Mouse (Mus musculus) liver, embryonic 13.5 days (tissue): ENCODE measurements around the gene Dhdh. TPM values are rescaled to one million over a fixed set of nuclear protein-coding genes. Genes with fewer than 3 reads are reported as not detected.
A peak's percentile ranks its signal among the peaks of the same experiment; 100 is the strongest.

ENCODE experiments used
- ATAC-seq: fragments of 200-750 bp; cut with Nextera tagmentation; 2 replicates; pipeline ENCODE4 v1.8.0; 2017; ENCODE audit warnings: low read depth, mild to moderate bottlenecking, moderate number of reproducible peaks, moderate library complexity
- DNase-seq: peaks from one replicate; pipeline ENCODE4 v3.0.0; 2022
- H3K27ac ChIP-seq: fragments of 300-500 bp; sonication (generic); 2 replicates; pipeline ENCODE4 v1.5.1; 2015; ENCODE audit warnings: moderate library complexity, mild to moderate bottlenecking, inconsistent platforms
- H3K27me3 ChIP-seq: fragments of 300-500 bp; sonication (generic); 2 replicates; pipeline ENCODE4 v1.6.1; 2015; ENCODE audit warnings: mild to moderate bottlenecking, inconsistent platforms
- H3K36me3 ChIP-seq: fragments of 300-500 bp; sonication (generic); 2 replicates; pipeline ENCODE4 v1.6.1; 2015; ENCODE audit warnings: mild to moderate bottlenecking, inconsistent platforms
- H3K4me1 ChIP-seq: fragments of 300-500 bp; sonication (generic); replicated peaks from 2 replicates; pipeline ENCODE4 v1.6.1; 2015; ENCODE audit warnings: inconsistent platforms
- H3K4me2 ChIP-seq: fragments of 300-500 bp; sonication (generic); 2 replicates; pipeline ENCODE4 v1.6.1; 2015; ENCODE audit warnings: inconsistent platforms, mild to moderate bottlenecking, moderate library complexity
- H3K4me3 ChIP-seq: fragments of 300-500 bp; sonication (generic); replicated peaks from 2 replicates; pipeline ENCODE4 v1.5.1; 2015; ENCODE audit warnings: mild to moderate bottlenecking, inconsistent platforms
- H3K9ac ChIP-seq: fragments of 300-500 bp; sonication (generic); 2 replicates; pipeline ENCODE4 v1.6.1; 2015; ENCODE audit warnings: mild to moderate bottlenecking, inconsistent platforms
- H3K9me3 ChIP-seq: fragments of 300-500 bp; sonication (generic); replicated peaks from 2 replicates; pipeline ENCODE4 v1.6.1; 2016; ENCODE audit warnings: inconsistent platforms
- WGBS: fragments of 180-500 bp; shearing (Covaris S2); methylation state at CpG from one replicate; pipeline ENCODE4 v1.1.7; 2015; ENCODE audit not compliant: insufficient replicate concordance; 5-methylcytosine and 5-hydroxymethylcytosine counted together
- polyA plus RNA-seq: library from polyadenylated mRNA; unstranded; fragments of >200 nt; fragmentation: Nextera tagmentation; extraction: Ambion mirVana; gene quantifications from 2 replicates; pipeline ENCODE4 v1.2.1, GENCODE M21; 2015

Dhdh gene
- polyA plus RNA-seq, 1 experiment from 2014 or later = 2.2 TPM

GRCm38 (mm10) chr7:45509181-45509882 is 20.7 kb upstream of the Dhdh start:
- H3K4me3 ChIP-seq = peak overlapping the region; percentile 95
- ATAC-seq = peak; percentile 47
- no peaks in the 10 kb centered on the region for H3K27me3 ChIP-seq
- peak overlapping the region; percentile 98 for H3K9ac ChIP-seq
- peak; percentile 44 for DNase-seq
- peak overlapping the region; percentile 98 for H3K27ac ChIP-seq
- no peaks in the 10 kb centered on the region for H3K9me3 ChIP-seq
- WGBS = 17% methylated on average over 19 of the region's 19 CpGs
- peaks cover 58% of the 10 kb centered on the region for H3K4me1 ChIP-seq
- peak overlapping the region; percentile 97 for H3K4me2 ChIP-seq
- peaks cover 37% of the 10 kb centered on the region for H3K36me3 ChIP-seq

GRCm38 (mm10) chr7:45508561-45508960 is 20.0 kb upstream of the Dhdh start:
- peak overlapping the region; percentile 98 for H3K9ac ChIP-seq
- WGBS = 19% methylated on average over 6 of the region's 6 CpGs

GRCm38 (mm10) chr7:45507583-45507982 is 19.0 kb upstream of the Dhdh start:
- no peak for ATAC-seq
- Histone ChIP-seq H3K36me3 (peaks cover 52% of the 10 kb centered on the region), H3K4me3 (peak overlapping the region; percentile 95), H3K4me2 (peak overlapping the region; percentile 97), H3K27me3 (no peaks in the 10 kb centered on the region), H3K4me1 (peaks cover 57% of the 10 kb centered on the region), H3K27ac (peak overlapping the region; percentile 98), H3K9ac (peak overlapping the region; percentile 79), H3K9me3 (no peaks in the 10 kb centered on the region)
- no peak for DNase-seq
- WGBS = 79% methylated on average over 6 of the region's 6 CpGs

More at GRCm38 (mm10) chr7:45508561-45508960, 20.0 kb upstream of the Dhdh start:
- Histone ChIP-seq H3K36me3 (peaks cover 43% of the 10 kb centered on the region), H3K4me2 (peak overlapping the region; percentile 97), H3K27ac (peak overlapping the region; percentile 98), H3K27me3 (no peaks in the 10 kb centered on the region), H3K4me3 (peak overlapping the region; percentile 95), H3K9me3 (no peaks in the 10 kb centered on the region), H3K4me1 (peaks cover 57% of the 10 kb centered on the region)
- peak; percentile 82 for ATAC-seq
- peak; percentile 80 for DNase-seq

GRCm38 (mm10) chr7:45498427-45498826 is 9.8 kb upstream of the Dhdh start:
- peaks cover 9% of the 10 kb centered on the region for H3K4me1 ChIP-seq
- 92% methylated on average over 6 of the region's 6 CpGs for WGBS
- no peak overlapping the region for H3K4me2 ChIP-seq
- no peak overlapping the region for H3K4me3 ChIP-seq
- H3K27me3 ChIP-seq = no peaks in the 10 kb centered on the region
- no peak overlapping the region for H3K9ac ChIP-seq
- H3K27ac ChIP-seq = no peak overlapping the region
- H3K36me3 ChIP-seq = peaks cover 98% of the 10 kb centered on the region
- H3K9me3 ChIP-seq = no peaks in the 10 kb centered on the region
- no peak for ATAC-seq
- no peak for DNase-seq

- no peak overlapping the region for H3K4me2 ChIP-seq
- no peak overlapping the region for H3K9ac ChIP-seq
- H3K36me3 ChIP-seq = peaks cover 76% of the 10 kb centered on the region
- no peak overlapping the region for H3K27ac ChIP-seq
- H3K4me1 ChIP-seq = peaks cover 39% of the 10 kb centered on the region
- H3K9me3 ChIP-seq = no peaks in the 10 kb centered on the region
- 86% methylated on average over 9 of the region's 9 CpGs for WGBS
- H3K27me3 ChIP-seq = no peaks in the 10 kb centered on the region
- no peak overlapping the region for H3K4me3 ChIP-seq
- ATAC-seq (no peak), DNase-seq (no peak)
These were observed 5.9 kb upstream of the Dhdh start for GRCm38 (mm10) chr7:45494548-45494947.

- H3K9ac ChIP-seq = no peak overlapping the region
- no peak overlapping the region for H3K4me3 ChIP-seq
- ATAC-seq = no peak
- H3K4me1 ChIP-seq = peaks cover 55% of the 10 kb centered on the region
- H3K27me3 ChIP-seq = no peaks in the 10 kb centered on the region
- no peak for DNase-seq
- no peaks in the 10 kb centered on the region for H3K9me3 ChIP-seq
- no peak overlapping the region for H3K27ac ChIP-seq
- H3K36me3 ChIP-seq = peaks cover 60% of the 10 kb centered on the region
- no peak overlapping the region for H3K4me2 ChIP-seq
- 88% methylated on average over 5 of the region's 5 CpGs for WGBS
These were observed 4.3 kb upstream of the Dhdh start for GRCm38 (mm10) chr7:45492951-45493350.

- no peak overlapping the region for H3K9ac ChIP-seq
- H3K4me2 ChIP-seq = no peak overlapping the region
- ATAC-seq = no peak
- H3K36me3 ChIP-seq = peaks cover 54% of the 10 kb centered on the region
- peak overlapping the region; percentile 15; the same call in 1 of the 2 replicates for H3K27ac ChIP-seq
- H3K4me1 ChIP-seq = peaks cover 61% of the 10 kb centered on the region
- no peaks in the 10 kb centered on the region for H3K9me3 ChIP-seq
- no peak for DNase-seq
- 87% methylated on average over 8 of the region's 8 CpGs for WGBS
- H3K27me3 ChIP-seq = no peaks in the 10 kb centered on the region
- H3K4me3 ChIP-seq = no peak overlapping the region
These were observed 3.7 kb upstream of the Dhdh start for GRCm38 (mm10) chr7:45492225-45492844.

GRCm38 (mm10) chr7:45491264-45491663 is 2.7 kb upstream of the Dhdh start:
- peak overlapping the region; percentile 78 for H3K27ac ChIP-seq
- DNase-seq (peak; percentile 46), ATAC-seq (peak; percentile 60)
- H3K9ac ChIP-seq = peak overlapping the region; percentile 1; the same call in 1 of the 2 replicates
- 20% methylated on average over 3 of the region's 3 CpGs for WGBS
- peak overlapping the region; percentile 36 for H3K4me2 ChIP-seq
- peaks cover 72% of the 10 kb centered on the region for H3K4me1 ChIP-seq
- no peaks in the 10 kb centered on the region for H3K27me3 ChIP-seq
- H3K4me3 ChIP-seq = no peak overlapping the region
- H3K36me3 ChIP-seq = peaks cover 43% of the 10 kb centered on the region
- no peaks in the 10 kb centered on the region for H3K9me3 ChIP-seq

- H3K27me3 ChIP-seq = no peaks in the 10 kb centered on the region
- ATAC-seq (peak; percentile 30; the same call in 1 of the 2 replicates), DNase-seq (no peak)
- H3K4me2 ChIP-seq = peak overlapping the region; percentile 36
- peak overlapping the region; percentile 1; the same call in 1 of the 2 replicates for H3K9ac ChIP-seq
- no peaks in the 10 kb centered on the region for H3K9me3 ChIP-seq
- peaks cover 76% of the 10 kb centered on the region for H3K4me1 ChIP-seq
- H3K4me3 ChIP-seq = no peak overlapping the region
- H3K36me3 ChIP-seq = peaks cover 39% of the 10 kb centered on the region
- H3K27ac ChIP-seq = peak overlapping the region; percentile 78
- 51% methylated on average over 9 of the region's 9 CpGs for WGBS
These were observed 2.2 kb upstream of the Dhdh start for GRCm38 (mm10) chr7:45490822-45491221.

- DNase-seq (peak; percentile 32), ATAC-seq (peak; percentile 32)
- peak overlapping the region; percentile 44; the same call in 1 of the 2 replicates for H3K27ac ChIP-seq
- H3K4me2 ChIP-seq = peak overlapping the region; percentile 73
- H3K36me3 ChIP-seq = peaks cover 26% of the 10 kb centered on the region
- peaks cover 76% of the 10 kb centered on the region for H3K4me1 ChIP-seq
- H3K9me3 ChIP-seq = no peaks in the 10 kb centered on the region
- 0 out of 2 replicates have a peak overlapping the region, but pooled peaks have one; percentile 14 for H3K9ac ChIP-seq
- no peak overlapping the region for H3K4me3 ChIP-seq
- H3K27me3 ChIP-seq = no peaks in the 10 kb centered on the region
- 32% methylated on average over 7 of the region's 7 CpGs for WGBS
These were observed 973 bp upstream of the Dhdh start for GRCm38 (mm10) chr7:45489578-45489977.

- H3K27me3 ChIP-seq = no peaks in the 10 kb centered on the region
- peaks cover 9% of the 10 kb centered on the region for H3K36me3 ChIP-seq
- no peak for ATAC-seq
- peak overlapping the region; percentile 71 for H3K9ac ChIP-seq
- WGBS = 55% methylated on average over 11 of the region's 11 CpGs
- H3K27ac ChIP-seq = peak overlapping the region; percentile 62
- H3K9me3 ChIP-seq = no peaks in the 10 kb centered on the region
- peak overlapping the region; percentile 73 for H3K4me2 ChIP-seq
- peaks cover 68% of the 10 kb centered on the region for H3K4me1 ChIP-seq
- peak overlapping the region; percentile 61 for H3K4me3 ChIP-seq
- DNase-seq = no peak
These were observed 728 bp downstream of the Dhdh start for GRCm38 (mm10) chr7:45487861-45488292.
